Mouse (Mus musculus) MEL (cell line): ENCODE results near the gene Ctnnd2. TPM values are rescaled to one million over a fixed set of nuclear protein-coding genes. Genes with fewer than 3 reads are reported as not detected.

Experiments used
- DNase-seq: peaks from one replicate; pipeline ENCODE4 v3.0.0; 2011; ENCODE audit warnings: low read depth, low spot score
- H3K27ac ChIP-seq: 2 replicates; pipeline ENCODE4 v1.5.1; 2012; ENCODE audit warnings: low read depth, mild to moderate bottlenecking, control low read depth, low read length, moderate library complexity; ENCODE audit not compliant: control insufficient read depth
- H3K27me3 ChIP-seq, 2 experiments: fragments of 150-350 bp in 1 of 2; sonication (generic) in 1 of 2; 2 replicates each; pipeline ENCODE4 v1.6.1; 2012; ENCODE audit warnings: low read length in 2 of 2, mild to moderate bottlenecking in 2 of 2, improper control_type of control experiment in 1 of 2, moderate library complexity in 1 of 2; ENCODE audit not compliant: insufficient read depth in 2 of 2, control insufficient read depth in 1 of 2
- H3K36me3 ChIP-seq, 2 experiments: 2 replicates each; pipeline ENCODE4 v1.6.1; 2012 to 2014; ENCODE audit warnings: low read length in 2 of 2, improper control_type of control experiment in 1 of 2, inconsistent platforms in 1 of 2, mild to moderate bottlenecking in 1 of 2; ENCODE audit not compliant: insufficient read depth in 2 of 2, control insufficient read depth in 1 of 2
- H3K4me1 ChIP-seq, 2 experiments: fragments of 150-350 bp in 1 of 2; sonication (generic) in 1 of 2; 2 replicates each; pipeline ENCODE4 v1.6.1; 2012; ENCODE audit warnings: low read length in 2 of 2, improper control_type of control experiment in 1 of 2, mild to moderate bottlenecking in 1 of 2; ENCODE audit not compliant: insufficient read depth in 2 of 2, control insufficient read depth in 1 of 2
- H3K4me3 ChIP-seq, 2 experiments: fragments of 150-350 bp in 1 of 2; sonication (generic) in 1 of 2; 2 replicates each; pipeline ENCODE4 v1.5.1; 2012; ENCODE audit warnings: low read depth in 2 of 2, low read length in 2 of 2, mild to moderate bottlenecking in 2 of 2, moderate library complexity in 2 of 2, control low read depth in 1 of 2, improper control_type of control experiment in 1 of 2; ENCODE audit not compliant: control insufficient read depth in 1 of 2, insufficient read depth in 1 of 2
- H3K79me2 ChIP-seq: 2 replicates; pipeline ENCODE4 v1.6.1; 2012; ENCODE audit warnings: mild to moderate bottlenecking, low read length, moderate library complexity; ENCODE audit not compliant: control insufficient read depth, poor library complexity, insufficient read depth
- H3K9ac ChIP-seq: 2 replicates; pipeline ENCODE4 v1.6.1; 2012; ENCODE audit warnings: low read depth, mild to moderate bottlenecking, control low read depth, low read length, moderate library complexity; ENCODE audit not compliant: control insufficient read depth, poor library complexity, severe bottlenecking
- H3K9me3 ChIP-seq: fragments of 150-350 bp; sonication (generic); replicated peaks from 2 replicates; pipeline ENCODE4 v1.6.1; 2012; ENCODE audit warnings: mild to moderate bottlenecking, low read length, improper control_type of control experiment, moderate library complexity; ENCODE audit not compliant: insufficient read depth
- BHLHE40 ChIP-seq: IDR thresholded peaks from 2 replicates; pipeline ENCODE4 v1.6.1; 2012; ENCODE audit warnings: low read depth, mild to moderate bottlenecking, inconsistent platforms, low read length, improper control_type of control experiment, borderline replicate concordance
- CHD2 ChIP-seq: IDR thresholded peaks from 2 replicates; pipeline ENCODE4 v1.6.1; 2011; ENCODE audit warnings: low read length, improper control_type of control experiment
- CTCF ChIP-seq, 3 experiments: IDR thresholded peaks in 2 of 3; conservative IDR thresholded peaks in 1 of 3; 2 replicates each; pipeline ENCODE4 v1.5.1; 2011 to 2012; ENCODE audit warnings: low read length in 3 of 3, low read depth in 2 of 3, mild to moderate bottlenecking in 2 of 3, improper control_type of control experiment in 1 of 3, inconsistent platforms in 1 of 3, mixed read lengths in 1 of 3, moderate library complexity in 1 of 3; ENCODE audit not compliant: control insufficient read depth in 1 of 3, insufficient read depth in 1 of 3, poor library complexity in 1 of 3, severe bottlenecking in 1 of 3
- E2F4 ChIP-seq: IDR thresholded peaks from 2 replicates; pipeline ENCODE4 v1.6.1; 2011; ENCODE audit warnings: low read depth, low read length, improper control_type of control experiment, borderline replicate concordance
- ELF1 ChIP-seq: IDR thresholded peaks from 2 replicates; pipeline ENCODE4 v1.6.1; 2014; ENCODE audit warnings: low read depth, mild to moderate bottlenecking, inconsistent platforms, low read length, improper control_type of control experiment, moderate library complexity
- EP300 ChIP-seq, 2 experiments: IDR thresholded peaks; 2 replicates each; pipeline ENCODE4 v1.6.1; 2011; ENCODE audit warnings: improper control_type of control experiment in 2 of 2, low read length in 2 of 2, low read depth in 1 of 2, mild to moderate bottlenecking in 1 of 2
- ETS1 ChIP-seq: IDR thresholded peaks from 2 replicates; pipeline ENCODE4 v1.6.1; 2012; ENCODE audit warnings: low read depth, mild to moderate bottlenecking, inconsistent platforms, low read length, improper control_type of control experiment, moderate library complexity
- GATA1 ChIP-seq: IDR thresholded peaks from 2 replicates; pipeline ENCODE4 v1.6.1; 2011; ENCODE audit warnings: low read depth, low read length, improper control_type of control experiment
- KAT2A ChIP-seq: conservative IDR thresholded peaks from 2 replicates; pipeline ENCODE4 v1.6.1; 2012; ENCODE audit warnings: low read depth, low read length, improper control_type of control experiment, inconsistent platforms
- MAFK ChIP-seq: IDR thresholded peaks from 2 replicates; pipeline ENCODE4 v1.6.1; 2011; ENCODE audit warnings: low read depth, mild to moderate bottlenecking, low read length, improper control_type of control experiment, borderline replicate concordance
- MXI1 ChIP-seq: IDR thresholded peaks from 2 replicates; pipeline ENCODE4 v1.6.1; 2011; ENCODE audit warnings: mild to moderate bottlenecking, low read depth, low read length, improper control_type of control experiment
- MYB ChIP-seq: IDR thresholded peaks from 2 replicates; pipeline ENCODE4 v1.6.1; 2011; ENCODE audit warnings: mild to moderate bottlenecking, low read depth, low read length, improper control_type of control experiment
- MYC ChIP-seq: IDR thresholded peaks from 2 replicates; pipeline ENCODE4 v1.6.1; 2011; ENCODE audit warnings: low read depth, mild to moderate bottlenecking, low read length, improper control_type of control experiment, moderate library complexity
- NELFE ChIP-seq: IDR thresholded peaks from 2 replicates; pipeline ENCODE4 v1.6.1; 2011; ENCODE audit warnings: low read depth, low read length, improper control_type of control experiment
- NRF1 ChIP-seq: IDR thresholded peaks from 2 replicates; pipeline ENCODE4 v1.6.1; 2014; ENCODE audit warnings: low read depth, mild to moderate bottlenecking, inconsistent platforms, low read length, improper control_type of control experiment, moderate library complexity; ENCODE audit not compliant: poor library complexity, insufficient read depth, severe bottlenecking
- POLR2AphosphoS2 ChIP-seq: IDR thresholded peaks from 2 replicates; pipeline ENCODE4 v1.6.1; 2011; ENCODE audit warnings: low read length, improper control_type of control experiment
- POLR2AphosphoS5 ChIP-seq: IDR thresholded peaks from 2 replicates; pipeline ENCODE4 v1.6.1; 2012; ENCODE audit warnings: low read depth, borderline replicate concordance, mild to moderate bottlenecking, inconsistent platforms, low read length, moderate library complexity, mixed read lengths
- RCOR1 ChIP-seq: IDR thresholded peaks from 2 replicates; pipeline ENCODE4 v1.6.1; 2012; ENCODE audit warnings: low read depth, mild to moderate bottlenecking, inconsistent platforms, low read length, improper control_type of control experiment
- TAL1 ChIP-seq: IDR thresholded peaks from 2 replicates; pipeline ENCODE4 v1.6.1; 2012; ENCODE audit warnings: mild to moderate bottlenecking, inconsistent platforms, low read length, moderate library complexity, mixed read lengths
- TBP ChIP-seq: IDR thresholded peaks from 2 replicates; pipeline ENCODE4 v1.8.0; 2011; ENCODE audit warnings: low read depth, low read length, improper control_type of control experiment
- TCF12 ChIP-seq: IDR thresholded peaks from 2 replicates; pipeline ENCODE4 v1.6.1; 2014; ENCODE audit warnings: low read depth, mild to moderate bottlenecking, inconsistent platforms, low read length, improper control_type of control experiment, moderate library complexity
- UBTF ChIP-seq: IDR thresholded peaks from 2 replicates; pipeline ENCODE4 v1.6.1; 2012; ENCODE audit warnings: low read depth, mild to moderate bottlenecking, inconsistent platforms, low read length, improper control_type of control experiment, moderate library complexity, borderline replicate concordance; ENCODE audit not compliant: insufficient read depth
- USF1 ChIP-seq: IDR thresholded peaks from 2 replicates; pipeline ENCODE4 v1.6.1; 2014; ENCODE audit warnings: low read depth, mild to moderate bottlenecking, inconsistent platforms, low read length, improper control_type of control experiment, moderate library complexity
- USF2 ChIP-seq, 2 experiments: IDR thresholded peaks; 2 replicates each; pipeline ENCODE4 v1.6.1; 2011 to 2012; ENCODE audit warnings: improper control_type of control experiment in 2 of 2, low read length in 2 of 2, borderline replicate concordance in 1 of 2, inconsistent platforms in 1 of 2, low read depth in 1 of 2, mild to moderate bottlenecking in 1 of 2; ENCODE audit not compliant: insufficient read depth in 1 of 2
- ZMIZ1 ChIP-seq: IDR thresholded peaks from 2 replicates; pipeline ENCODE4 v1.6.1; 2012; ENCODE audit warnings: low read depth, mild to moderate bottlenecking, inconsistent platforms, low read length, improper control_type of control experiment, moderate library complexity
- ZNF384 ChIP-seq: IDR thresholded peaks from 2 replicates; pipeline ENCODE4 v1.6.1; 2012; ENCODE audit warnings: low read depth, mild to moderate bottlenecking, inconsistent platforms, low read length, improper control_type of control experiment
- polyA plus RNA-seq, 2 experiments: library from polyadenylated mRNA; stranded (reverse) in 1 of 2; unstranded in 1 of 2; fragments of >175 nt in 1 of 2; fragments of >200 nt in 1 of 2; gene quantifications; 2 replicates each; pipeline versions ENCODE4 v1.2.1 to v1.2.4; 2012; ENCODE audit warnings: low replicate concordance in 2 of 2, low read depth in 1 of 2; ENCODE audit not compliant: insufficient read length in 2 of 2, insufficient read depth in 1 of 2, missing spikeins in 1 of 2
- total RNA-seq: library from RNA; depleted of rRNA; stranded (reverse); fragments of 300-350 nt; gene quantifications from 2 replicates; pipeline ENCODE4 v1.2.3, GENCODE M21; 2012

The Ctnnd2 gene
- total and polyA plus RNA-seq, 3 experiments: 0.03 TPM; not detected in 2

DNA sequence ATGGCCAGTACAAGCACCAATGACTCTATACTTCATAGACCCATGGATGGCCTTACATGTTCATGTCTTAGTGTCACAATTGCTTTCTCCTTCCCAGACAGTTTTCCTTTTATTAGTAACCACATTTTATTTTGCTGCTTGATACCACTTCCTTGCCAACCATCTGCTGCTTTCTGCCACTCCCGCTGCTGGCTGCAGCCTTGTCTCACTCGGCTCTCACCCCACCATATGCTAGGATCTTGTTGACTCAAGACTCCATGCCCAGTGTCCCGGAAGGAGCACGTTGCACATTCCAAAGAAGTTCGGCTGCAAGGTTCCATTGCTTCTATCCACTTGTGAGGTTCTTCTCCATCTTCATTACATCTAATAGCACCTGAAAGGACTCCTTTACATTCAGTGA, 722.7 kb downstream of the Ctnnd2 start:
- no peak for TF ChIP-seq MAFK
- no peak for TF ChIP-seq GATA1
- TF ChIP-seq ZNF384: no peak
- TF ChIP-seq TBP: no peak
- TF ChIP-seq NRF1: no peak
- TF ChIP-seq MXI1: no peak
- TF ChIP-seq ETS1: no peak
- no peak for TF ChIP-seq NELFE
- TF ChIP-seq CHD2: no peak
- no peak for TF ChIP-seq MYB
- no peak for TF ChIP-seq EP300 (IDR thresholded peaks at IDR 0.05; ENCODE audit: low read depth in 1 of 2, low read length in 2 of 2)
- TF ChIP-seq BHLHE40: no peak
- no peak for TF ChIP-seq TCF12
- no peak for TF ChIP-seq TAL1
- TF ChIP-seq CTCF (IDR thresholded peaks at IDR 0.05 in 2 of 3, conservative IDR thresholded peaks at IDR 0.05 in 1 of 3; ENCODE audit: control insufficient read depth in 1 of 3, insufficient read depth in 1 of 3, low read depth in 2 of 3, low read length in 3 of 3, poor library complexity in 1 of 3, severe bottlenecking in 1 of 3): no peak
- no peak for TF ChIP-seq UBTF
- TF ChIP-seq E2F4: no peak
- no peak for TF ChIP-seq USF1
- no peak for TF ChIP-seq USF2 (IDR thresholded peaks at IDR 0.05; ENCODE audit: borderline replicate concordance in 1 of 2, insufficient read depth in 1 of 2, low read depth in 1 of 2, low read length in 2 of 2)
- TF ChIP-seq, all 39 proteins: peak for 0
- no peak for DNase-seq
- Histone ChIP-seq H3K4me1 (no peaks in the 10 kb centered on the region), H3K9ac (no peak overlapping the region), H3K79me2 (no peaks in the 10 kb centered on the region), H3K27ac (no peak overlapping the region), H3K4me3 (no peak overlapping the region), H3K36me3 (no peaks in the 10 kb centered on the region), H3K27me3 (no peaks in the 10 kb centered on the region), H3K9me3 (no peaks in the 10 kb centered on the region)

- TF ChIP-seq MYC: no peak
- TF ChIP-seq POLR2AphosphoS2: no peak
- no peak for TF ChIP-seq UBTF
- TF ChIP-seq E2F4: no peak
- no peak for TF ChIP-seq POLR2AphosphoS5
- TF ChIP-seq ELF1: no peak
- TF ChIP-seq RCOR1: no peak
- no peak for TF ChIP-seq MAFK
- no peak for TF ChIP-seq ZMIZ1
- TF ChIP-seq KAT2A: no peak
- TF ChIP-seq MYB: no peak
Measured at GRCm38 (mm10) chr15:30897342-30897741, 724.9 kb downstream of the Ctnnd2 start.

More at GRCm38 (mm10) chr15:30897342-30897741, 724.9 kb downstream of the Ctnnd2 start:
- Histone ChIP-seq H3K4me3 (no peak overlapping the region), H3K79me2 (no peaks in the 10 kb centered on the region), H3K9ac (no peak overlapping the region), H3K27ac (no peak overlapping the region), H3K4me1 (no peaks in the 10 kb centered on the region), H3K36me3 (no peaks in the 10 kb centered on the region), H3K27me3 (no peaks in the 10 kb centered on the region), H3K9me3 (no peaks in the 10 kb centered on the region)
- DNase-seq: no peak
